Mouse (Mus musculus) common myeloid progenitor, adult 5-6 weeks (primary cell): ENCODE results near the gene Gm10322. TPM values are rescaled to one million over a fixed set of nuclear protein-coding genes. Genes with fewer than 3 reads are reported as not detected.

ENCODE experiments used
- ATAC-seq: replicated peaks from 2 replicates; pipeline ENCODE4 v1.8.0; 2016; ENCODE audit warnings: low read depth, mild to moderate bottlenecking, moderate TSS enrichment, inconsistent platforms; ENCODE audit not compliant: poor library complexity, severe bottlenecking
- total RNA-seq: library from RNA; stranded (forward); fragments of 200-1000, 187-1606 nt; gene quantifications from 2 replicates; pipeline ENCODE4 v1.2.3, GENCODE M21; 2017

Gm10322 gene
- total RNA-seq, 1 experiment from 2014 or later: not detected

GRCm38 (mm10) chr10:59642659-59643377 lies 27.0 kb downstream of the Gm10322 start:
- ATAC-seq: 0 out of 2 replicates have a peak, but pooled peaks have one; percentile 33

GRCm38 (mm10) chr10:59643645-59644044 lies 27.8 kb downstream of the Gm10322 start:
- no peak for ATAC-seq

- no peak for ATAC-seq
Observed at GRCm38 (mm10) chr10:59644710-59645109, 28.8 kb downstream of the Gm10322 start.

- peak; percentile 83 for ATAC-seq
Observed at GRCm38 (mm10) chr10:59645153-59645552, 29.3 kb downstream of the Gm10322 start.

- ATAC-seq: no peak
Observed at GRCm38 (mm10) chr10:59646821-59647378, 31.0 kb downstream of the Gm10322 start.

- ATAC-seq: 0 out of 2 replicates have a peak, but pooled peaks have one; percentile 32
Observed at GRCm38 (mm10) chr10:59656799-59657198, 40.9 kb downstream of the Gm10322 start.

GRCm38 (mm10) chr10:59664765-59665164 lies 48.9 kb downstream of the Gm10322 start:
- no peak for ATAC-seq

- ATAC-seq: peak; percentile 83
Observed at GRCm38 (mm10) chr10:59665503-59666291, 49.8 kb downstream of the Gm10322 start.

Other genes with a start within 250 kb of the Gm10322 start
- gene Gm10273, start 220.4 kb upstream of the Gm10322 start, total RNA-seq: 53.0 and 75.4 TPM in 2 replicates
- gene Pla2g12b, start 212.4 kb upstream of the Gm10322 start, total RNA-seq: not detected in 2 replicates
- 0.32 TPM in 1 of 2 replicates, not detected in the other for gene Oit3, start 174.3 kb upstream of the Gm10322 start, total RNA-seq
- 16.5 and 25.4 TPM in 2 replicates for gene Mcu, start 629 bp downstream of the Gm10322 start, total RNA-seq
- gene Micu1, start 86.4 kb downstream of the Gm10322 start, total RNA-seq: 37.8 and 40.9 TPM in 2 replicates